Mouse (Mus musculus): ENCODE measurements around the gene Defb13. TPM values are rescaled to one million over a fixed set of nuclear protein-coding genes. Genes with fewer than 3 reads are reported as not detected.

Defb13 gene
- polyA plus RNA-seq, 1 experiment = not detected

DNA sequence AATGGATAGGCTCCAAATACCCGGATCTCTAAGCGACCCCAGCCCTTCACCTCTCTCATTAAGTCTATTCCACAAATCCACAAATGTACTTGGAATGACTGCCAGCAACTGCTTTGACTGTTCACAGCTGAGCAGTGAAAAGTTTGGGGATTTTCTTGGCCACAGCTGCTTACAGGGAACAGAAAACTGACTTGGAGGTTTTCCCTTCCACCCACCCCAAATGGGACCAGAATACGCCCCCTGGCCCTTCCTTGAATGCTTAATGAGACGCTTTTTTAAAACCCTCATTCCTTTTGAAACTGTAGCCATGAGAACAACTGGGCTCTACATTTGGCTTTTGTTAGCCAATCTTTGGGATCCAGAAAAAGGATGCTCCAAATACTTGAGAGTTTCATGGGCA is 31.6 kb downstream of the Defb13 start:
- Histone ChIP-seq H3K4me1 (ENCODE audit: control insufficient read depth, insufficient read depth, low read length) (no peaks in the 10 kb centered on the region), H3K27me3 (ENCODE audit: control insufficient read depth, insufficient read depth, low read length, poor library complexity, severe bottlenecking) (no peaks in the 10 kb centered on the region), H3K27ac (ENCODE audit: insufficient read depth, low read length) (no peak overlapping the region), H3K9ac (ENCODE audit: low read depth, poor library complexity, severe bottlenecking) (no peak overlapping the region), H3K36me3 (ENCODE audit: control insufficient read depth, insufficient read depth, low read length, poor library complexity, severe bottlenecking) (no peaks in the 10 kb centered on the region), H3K9me3 (replicated peaks; ENCODE audit: control insufficient read depth, insufficient read depth, low read length, poor library complexity, severe bottlenecking) (no peaks in the 10 kb centered on the region), H3K4me3 (ENCODE audit: low read depth, low read length) (no peak overlapping the region)
- TF ChIP-seq POLR2A (IDR thresholded peaks at IDR 0.05; ENCODE audit: insufficient read depth, low read length) (no peak), CTCF (IDR thresholded peaks at IDR 0.05; ENCODE audit: low read depth, low read length) (no peak), EP300 (IDR thresholded peaks at IDR 0.05; ENCODE audit: insufficient read depth, low read depth, low read length) (no peak)

DNA sequence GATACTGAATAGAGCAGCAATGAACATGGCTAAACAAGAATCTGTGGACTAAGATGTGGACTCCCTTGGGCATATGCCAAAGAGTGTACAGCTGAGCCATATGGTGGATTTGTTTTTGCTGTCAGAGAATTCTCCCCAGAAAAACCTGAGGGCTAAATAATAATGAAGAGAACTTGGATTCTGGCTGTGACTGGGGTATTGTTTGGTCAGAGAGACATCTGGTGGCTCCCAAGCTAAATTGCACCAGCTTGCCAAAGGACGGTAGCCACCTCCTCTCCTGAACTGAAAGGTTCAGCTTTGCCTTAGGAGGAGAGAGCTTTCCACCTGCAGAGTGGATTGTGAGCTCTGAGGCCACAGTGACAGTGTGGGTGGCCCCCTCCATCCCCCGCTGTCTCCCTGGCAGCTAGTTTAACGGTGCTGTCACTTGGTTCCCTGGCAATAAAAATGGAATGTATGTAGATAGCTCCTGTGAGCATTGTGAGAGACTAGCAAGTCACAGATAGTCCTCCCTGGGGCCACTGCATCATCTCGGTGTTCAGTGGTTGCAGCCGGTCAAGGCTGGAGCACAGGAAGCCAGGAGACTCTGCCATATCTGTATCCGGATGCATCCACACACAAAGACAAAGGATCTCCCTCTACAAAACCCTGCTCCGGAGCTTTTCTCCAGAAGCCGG is 35.2 kb downstream of the Defb13 start:
- TF ChIP-seq POLR2A (IDR thresholded peaks at IDR 0.05; ENCODE audit: insufficient read depth, low read length) (no peak), CTCF (IDR thresholded peaks at IDR 0.05; ENCODE audit: low read depth, low read length) (peak; percentile 44)
- H3K4me3 ChIP-seq (ENCODE audit: low read depth, low read length) = no peak overlapping the region
- no peaks in the 10 kb centered on the region for H3K4me1 ChIP-seq (ENCODE audit: control insufficient read depth, insufficient read depth, low read length)
- H3K9me3 ChIP-seq (replicated peaks; ENCODE audit: control insufficient read depth, insufficient read depth, low read length, poor library complexity, severe bottlenecking) = no peaks in the 10 kb centered on the region
- no peak overlapping the region for H3K27ac ChIP-seq (ENCODE audit: insufficient read depth, low read length)
- H3K36me3 ChIP-seq (ENCODE audit: control insufficient read depth, insufficient read depth, low read length, poor library complexity, severe bottlenecking) = no peaks in the 10 kb centered on the region
- H3K27me3 ChIP-seq (ENCODE audit: control insufficient read depth, insufficient read depth, low read length, poor library complexity, severe bottlenecking) = no peaks in the 10 kb centered on the region
- H3K9ac ChIP-seq (ENCODE audit: low read depth, poor library complexity, severe bottlenecking) = no peak overlapping the region

DNA sequence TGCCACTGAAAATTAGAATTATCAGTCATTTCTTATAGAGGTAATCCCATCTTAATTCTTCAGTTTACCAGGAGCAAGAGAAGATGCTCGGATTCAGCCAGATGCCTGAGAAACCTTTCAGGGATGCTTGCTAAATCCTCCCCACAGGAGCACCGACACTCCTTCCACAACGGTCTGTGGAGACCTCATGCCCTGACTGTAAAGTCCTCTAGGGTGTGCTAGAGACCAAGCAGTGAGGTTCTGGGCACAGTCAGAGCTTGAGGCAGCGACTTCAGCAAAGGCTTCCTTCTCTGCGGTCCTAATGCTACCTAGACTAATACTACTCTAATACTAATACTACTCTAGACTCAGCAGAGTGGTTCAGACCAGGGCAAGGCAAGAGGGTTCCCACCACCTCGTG is 45.6 kb downstream of the Defb13 start:
- H3K9ac ChIP-seq (ENCODE audit: low read depth, poor library complexity, severe bottlenecking) = no peak overlapping the region
- no peak overlapping the region for H3K4me3 ChIP-seq (ENCODE audit: low read depth, low read length)
- TF ChIP-seq POLR2A (IDR thresholded peaks at IDR 0.05; ENCODE audit: insufficient read depth, low read length) (no peak), CTCF (IDR thresholded peaks at IDR 0.05; ENCODE audit: low read depth, low read length) (peak; percentile 86), EP300 (IDR thresholded peaks at IDR 0.05; ENCODE audit: insufficient read depth, low read depth, low read length) (no peak)
- H3K9me3 ChIP-seq (replicated peaks; ENCODE audit: control insufficient read depth, insufficient read depth, low read length, poor library complexity, severe bottlenecking) = no peaks in the 10 kb centered on the region
- H3K36me3 ChIP-seq (ENCODE audit: control insufficient read depth, insufficient read depth, low read length, poor library complexity, severe bottlenecking) = no peaks in the 10 kb centered on the region
- H3K27me3 ChIP-seq (ENCODE audit: control insufficient read depth, insufficient read depth, low read length, poor library complexity, severe bottlenecking) = no peaks in the 10 kb centered on the region
- H3K27ac ChIP-seq (ENCODE audit: insufficient read depth, low read length) = no peak overlapping the region
- no peaks in the 10 kb centered on the region for H3K4me1 ChIP-seq (ENCODE audit: control insufficient read depth, insufficient read depth, low read length)

DNA sequence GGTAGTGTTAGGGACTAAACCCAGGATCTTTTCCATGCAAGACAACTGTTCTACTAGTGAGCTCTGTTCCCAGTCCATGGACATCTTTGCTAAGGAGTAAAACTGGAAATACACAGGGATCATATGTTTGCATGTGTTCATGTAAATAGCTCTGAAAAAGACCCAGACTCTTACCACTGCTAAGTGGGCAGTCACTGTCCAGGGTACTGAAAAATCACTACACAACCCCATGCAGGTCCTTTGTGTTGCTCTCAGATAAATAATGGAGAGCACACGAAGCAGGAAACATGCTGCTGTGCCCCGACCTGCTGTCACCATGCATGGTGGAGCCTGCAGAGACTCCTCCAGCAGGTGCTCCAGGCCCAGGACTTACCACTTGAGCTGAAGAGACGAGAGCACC is 48.6 kb downstream of the Defb13 start:
- H3K4me3 ChIP-seq (ENCODE audit: low read depth, low read length) = no peak overlapping the region
- no peaks in the 10 kb centered on the region for H3K9me3 ChIP-seq (replicated peaks; ENCODE audit: control insufficient read depth, insufficient read depth, low read length, poor library complexity, severe bottlenecking)
- H3K36me3 ChIP-seq (ENCODE audit: control insufficient read depth, insufficient read depth, low read length, poor library complexity, severe bottlenecking) = no peaks in the 10 kb centered on the region
- H3K27me3 ChIP-seq (ENCODE audit: control insufficient read depth, insufficient read depth, low read length, poor library complexity, severe bottlenecking) = no peaks in the 10 kb centered on the region
- H3K4me1 ChIP-seq (ENCODE audit: control insufficient read depth, insufficient read depth, low read length) = no peaks in the 10 kb centered on the region
- TF ChIP-seq EP300 (IDR thresholded peaks at IDR 0.05; ENCODE audit: insufficient read depth, low read depth, low read length) (no peak), CTCF (IDR thresholded peaks at IDR 0.05; ENCODE audit: low read depth, low read length) (no peak)
- no peak overlapping the region for H3K9ac ChIP-seq (ENCODE audit: low read depth, poor library complexity, severe bottlenecking)
- no peak overlapping the region for H3K27ac ChIP-seq (ENCODE audit: insufficient read depth, low read length)

Other genes starting within 250 kb of the Defb13 start
- not detected in 2 replicates for gene AY761184, start 243.1 kb upstream of the Defb13 start, polyA plus RNA-seq (2011; ENCODE audit: insufficient read depth, insufficient read length, low read depth, missing spikeins)
- not detected in 2 replicates for gene Defa24, start 212.3 kb upstream of the Defb13 start, polyA plus RNA-seq (2011; ENCODE audit: insufficient read depth, insufficient read length, low read depth, missing spikeins)
- gene Defb50, start 123.2 kb upstream of the Defb13 start, polyA plus RNA-seq (2011; ENCODE audit: insufficient read depth, insufficient read length, low read depth, missing spikeins) = not detected in 2 replicates
- gene Defb2, start 106.8 kb upstream of the Defb13 start, polyA plus RNA-seq (2011; ENCODE audit: insufficient read depth, insufficient read length, low read depth, missing spikeins) = not detected in 2 replicates
- gene Defb10, start 87.9 kb upstream of the Defb13 start, polyA plus RNA-seq (2011; ENCODE audit: insufficient read depth, insufficient read length, low read depth, missing spikeins) = not detected in 2 replicates
- gene Defb9, start 61.3 kb upstream of the Defb13 start, polyA plus RNA-seq (2011; ENCODE audit: insufficient read depth, insufficient read length, low read depth, missing spikeins) = not detected in 2 replicates
- gene Defb11, start 40.4 kb upstream of the Defb13 start, polyA plus RNA-seq (2011; ENCODE audit: insufficient read depth, insufficient read length, low read depth, missing spikeins) = not detected in 2 replicates
- not detected in 2 replicates for gene Defb15, start 14.1 kb upstream of the Defb13 start, polyA plus RNA-seq (2011; ENCODE audit: insufficient read depth, insufficient read length, low read depth, missing spikeins)
- not detected in 2 replicates for gene Defb35, start 8.4 kb upstream of the Defb13 start, polyA plus RNA-seq (2011; ENCODE audit: insufficient read depth, insufficient read length, low read depth, missing spikeins)
- not detected in 2 replicates for gene Fam90a1a, start 12.0 kb downstream of the Defb13 start, polyA plus RNA-seq (2011; ENCODE audit: insufficient read depth, insufficient read length, low read depth, missing spikeins)
- gene Ccdc70, start 23.0 kb downstream of the Defb13 start, polyA plus RNA-seq (2011; ENCODE audit: insufficient read depth, insufficient read length, low read depth, missing spikeins) = not detected in 2 replicates
- gene Atp7b, start 113.5 kb downstream of the Defb13 start, polyA plus RNA-seq (2011; ENCODE audit: insufficient read depth, insufficient read length, low read depth, missing spikeins) = 2.1 and 2.5 TPM in 2 replicates
- 24.2 and 28.5 TPM in 2 replicates for gene Alg11, start 114.0 kb downstream of the Defb13 start, polyA plus RNA-seq (2011; ENCODE audit: insufficient read depth, insufficient read length, low read depth, missing spikeins)
- gene Nek5, start 178.3 kb downstream of the Defb13 start, polyA plus RNA-seq (2011; ENCODE audit: insufficient read depth, insufficient read length, low read depth, missing spikeins) = 0.66 and 0.79 TPM in 2 replicates
- gene Nek3, start 219.7 kb downstream of the Defb13 start, polyA plus RNA-seq (2011; ENCODE audit: insufficient read depth, insufficient read length, low read depth, missing spikeins) = 8.4 and 11.2 TPM in 2 replicates
- 157 and 168 TPM in 2 replicates for gene Ckap2, start 239.1 kb downstream of the Defb13 start, polyA plus RNA-seq (2011; ENCODE audit: insufficient read depth, insufficient read length, low read depth, missing spikeins)
- 52.4 and 55.7 TPM in 2 replicates for gene Vps36, start 246.0 kb downstream of the Defb13 start, polyA plus RNA-seq (2011; ENCODE audit: insufficient read depth, insufficient read length, low read depth, missing spikeins)

All from ES-Bruce4 (cell line).